Mouse (Mus musculus) midbrain, embryonic 11.5 days (tissue): ENCODE results near the gene Nacc1. TPM values are rescaled to one million over a fixed set of nuclear protein-coding genes. Genes with fewer than 3 reads are reported as not detected.

Experiments used
- ATAC-seq: fragments of 200-750 bp; cut with Nextera tagmentation; 2 replicates; pipeline ENCODE4 v1.8.0; 2017; ENCODE audit warnings: moderate TSS enrichment, moderate library complexity; ENCODE audit not compliant: low FRiP score
- DNase-seq: peaks from one replicate; pipeline ENCODE4 v3.0.0; 2015; ENCODE audit warnings: low spot score; ENCODE audit errors: missing footprints
- H3K27ac ChIP-seq: fragments of 300-500 bp; sonication (generic); 2 replicates; pipeline ENCODE4 v1.5.1; 2014; ENCODE audit warnings: low read depth, low read length
- H3K27me3 ChIP-seq: fragments of 300-500 bp; sonication (generic); 2 replicates; pipeline ENCODE4 v1.6.1; 2014; ENCODE audit warnings: mild to moderate bottlenecking, low read length, moderate library complexity, mixed read lengths; ENCODE audit not compliant: control insufficient read depth, insufficient read depth
- H3K36me3 ChIP-seq: fragments of 300-500 bp; sonication (generic); 2 replicates; pipeline ENCODE4 v1.6.1; 2014; ENCODE audit warnings: mild to moderate bottlenecking, low read length, moderate library complexity, mixed read lengths; ENCODE audit not compliant: control insufficient read depth, insufficient read depth
- H3K4me1 ChIP-seq: fragments of 300-500 bp; sonication (generic); 2 replicates; pipeline ENCODE4 v1.6.1; 2014; ENCODE audit warnings: low read length; ENCODE audit not compliant: control insufficient read depth, insufficient read depth
- H3K4me2 ChIP-seq: fragments of 300-500 bp; sonication (generic); 2 replicates; pipeline ENCODE4 v1.6.1; 2014; ENCODE audit warnings: mild to moderate bottlenecking, moderate library complexity
- H3K4me3 ChIP-seq: fragments of 300-500 bp; sonication (generic); 2 replicates; pipeline ENCODE4 v1.5.1; 2014; ENCODE audit warnings: low read depth, low read length
- H3K9ac ChIP-seq: fragments of 300-500 bp; sonication (generic); 2 replicates; pipeline ENCODE4 v1.6.1; 2014; ENCODE audit warnings: low read length
- H3K9me3 ChIP-seq: fragments of 300-500 bp; sonication (generic); 2 replicates; pipeline ENCODE4 v1.6.1; 2016; ENCODE audit warnings: low read length; ENCODE audit not compliant: control insufficient read depth
- WGBS: fragments of 180-500 bp; shearing (Covaris S2); extraction: QIAGEN DNeasy Blood & Tissue Kit; methylation state at CpG from one replicate; pipeline ENCODE4 v1.1.7; 2014; 5-methylcytosine and 5-hydroxymethylcytosine counted together
- polyA plus RNA-seq: library from polyadenylated mRNA; unstranded; fragments of >200 nt; fragmentation: Nextera tagmentation; extraction: Ambion mirVana; gene quantifications from 2 replicates; pipeline ENCODE4 v1.2.1, GENCODE M21; 2014

Gene Nacc1
- polyA plus RNA-seq, 1 experiment from 2014 or later, result 21.4 TPM

DNA sequence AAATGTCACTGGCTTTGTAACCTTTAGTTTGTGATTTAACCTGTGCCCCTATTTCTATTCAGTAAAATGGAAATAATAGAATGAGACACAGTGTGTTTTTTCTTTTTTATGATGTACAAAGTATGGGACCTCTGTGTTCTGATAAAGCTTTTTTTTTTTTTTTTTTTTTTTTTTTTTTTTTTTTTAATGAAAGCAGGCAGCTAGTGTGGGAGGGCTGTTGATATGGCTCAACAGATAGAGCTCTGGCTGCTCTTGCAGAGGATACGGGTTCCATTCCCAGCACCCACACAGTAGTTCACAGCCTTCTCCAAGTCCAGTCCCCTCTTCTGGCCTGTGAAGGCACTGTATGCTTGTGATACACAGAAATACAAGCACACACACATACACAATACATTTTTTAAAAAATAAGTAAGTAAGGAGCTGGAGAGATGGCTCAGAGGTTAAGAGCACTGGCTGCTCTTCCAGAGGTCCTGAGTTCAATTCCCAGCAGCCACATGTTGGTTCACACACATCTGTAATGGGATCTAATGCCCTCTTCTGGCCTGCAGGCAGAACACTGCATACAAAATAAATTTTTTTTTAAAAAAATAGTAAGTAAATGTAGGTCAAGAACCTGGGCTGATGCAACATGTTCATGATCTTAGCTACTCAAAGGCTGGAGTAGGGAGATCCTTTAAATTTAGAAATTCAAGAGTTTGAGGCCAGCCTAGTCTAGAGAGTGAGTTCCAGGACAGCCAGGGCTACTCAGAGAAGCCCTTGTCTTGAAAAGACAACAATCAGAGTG, 45.9 kb downstream of the Nacc1 start:
- H3K27ac ChIP-seq, result no peak overlapping the region
- ATAC-seq, result no peak
- no peak overlapping the region for H3K4me2 ChIP-seq
- H3K4me1 ChIP-seq, result peaks cover 5% of the 10 kb centered on the region; the same call in 1 of the 2 replicates
- WGBS, result 86% methylated on average over 1 of the region's 1 CpGs
- H3K9ac ChIP-seq, result no peak overlapping the region
- H3K4me3 ChIP-seq, result no peak overlapping the region
- DNase-seq, result no peak
- no peaks in the 10 kb centered on the region for H3K36me3 ChIP-seq
- H3K27me3 ChIP-seq, result no peaks in the 10 kb centered on the region
- no peaks in the 10 kb centered on the region for H3K9me3 ChIP-seq

DNA sequence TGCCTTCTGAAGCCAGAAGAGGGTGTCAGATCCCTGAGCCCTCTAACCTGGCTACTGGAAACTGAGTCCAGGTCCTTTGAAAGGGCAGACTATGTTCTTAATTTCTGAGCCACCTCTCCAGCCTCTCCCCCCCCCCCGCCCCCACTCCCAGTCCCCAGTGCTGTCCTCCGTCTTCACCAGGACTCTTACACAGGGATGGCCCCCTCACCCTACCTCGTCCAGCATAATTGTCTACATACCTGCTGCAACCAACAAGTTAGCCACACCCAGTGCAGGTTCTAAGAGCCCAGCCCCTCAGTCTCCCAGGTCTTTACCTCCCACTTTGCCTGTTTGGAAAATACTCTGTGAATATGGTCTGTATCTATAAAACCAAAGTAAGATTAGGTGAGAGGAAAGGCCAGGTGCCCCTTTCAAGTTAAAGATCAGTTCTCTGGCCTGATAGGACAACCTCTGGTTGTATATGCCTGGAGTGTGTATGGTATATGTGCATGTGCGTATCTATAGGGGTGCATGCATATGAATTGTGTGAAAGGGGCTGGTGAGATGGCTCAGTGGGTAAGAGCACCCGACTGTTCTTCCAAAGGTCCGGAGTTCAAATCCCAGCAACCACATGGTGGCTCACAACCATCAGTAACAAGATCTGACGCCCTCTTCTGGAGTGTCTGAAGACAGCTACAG, 46.9 kb downstream of the Nacc1 start:
- WGBS, result 75% methylated on average over 7 of the region's 7 CpGs
- peaks cover 10% of the 10 kb centered on the region for H3K4me1 ChIP-seq
- no peaks in the 10 kb centered on the region for H3K36me3 ChIP-seq
- H3K4me3 ChIP-seq, result no peak overlapping the region
- H3K9me3 ChIP-seq, result no peaks in the 10 kb centered on the region
- H3K27me3 ChIP-seq, result no peaks in the 10 kb centered on the region
- no peak overlapping the region for H3K27ac ChIP-seq
- no peak overlapping the region for H3K4me2 ChIP-seq
- DNase-seq (no peak), ATAC-seq (no peak)
- H3K9ac ChIP-seq, result no peak overlapping the region

DNA sequence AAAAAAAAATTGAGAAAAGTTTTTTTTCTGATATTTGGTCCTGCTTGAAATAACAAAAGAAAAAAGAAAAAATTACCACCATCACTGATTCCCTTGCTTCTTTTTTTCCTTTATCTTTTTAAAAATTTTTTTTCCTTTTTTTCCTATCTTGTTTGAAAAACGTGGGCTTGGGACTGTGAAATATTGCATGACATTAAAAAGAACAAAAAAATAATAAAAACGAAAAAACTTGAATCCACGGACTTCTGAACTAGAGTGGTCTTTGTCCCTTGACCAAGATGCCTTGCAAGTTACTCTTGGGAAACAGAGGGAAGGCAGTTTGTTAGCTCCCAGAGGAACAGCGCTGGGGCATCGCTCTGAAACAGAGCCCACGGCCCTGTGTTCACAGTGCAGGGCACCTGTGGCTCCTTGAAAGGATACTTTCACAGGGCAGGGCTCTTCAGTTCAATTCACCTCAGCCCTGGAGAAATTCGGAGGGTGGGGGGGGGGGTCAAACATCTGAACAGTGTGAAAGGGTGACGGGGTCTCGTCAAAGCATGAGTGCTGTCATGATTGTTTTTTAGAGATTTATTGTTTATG, 47.6 kb downstream of the Nacc1 start:
- no peak overlapping the region for H3K27ac ChIP-seq
- peaks cover 16% of the 10 kb centered on the region for H3K4me1 ChIP-seq
- H3K36me3 ChIP-seq, result no peaks in the 10 kb centered on the region
- DNase-seq, result no peak
- peak overlapping the region; percentile 63 for H3K9ac ChIP-seq
- no peaks in the 10 kb centered on the region for H3K27me3 ChIP-seq
- H3K4me2 ChIP-seq, result peak overlapping the region; percentile 46
- ATAC-seq, result no peak
- WGBS, result 31% methylated on average over 9 of the region's 9 CpGs
- H3K9me3 ChIP-seq, result no peaks in the 10 kb centered on the region
- H3K4me3 ChIP-seq, result peak overlapping the region; percentile 60

DNA sequence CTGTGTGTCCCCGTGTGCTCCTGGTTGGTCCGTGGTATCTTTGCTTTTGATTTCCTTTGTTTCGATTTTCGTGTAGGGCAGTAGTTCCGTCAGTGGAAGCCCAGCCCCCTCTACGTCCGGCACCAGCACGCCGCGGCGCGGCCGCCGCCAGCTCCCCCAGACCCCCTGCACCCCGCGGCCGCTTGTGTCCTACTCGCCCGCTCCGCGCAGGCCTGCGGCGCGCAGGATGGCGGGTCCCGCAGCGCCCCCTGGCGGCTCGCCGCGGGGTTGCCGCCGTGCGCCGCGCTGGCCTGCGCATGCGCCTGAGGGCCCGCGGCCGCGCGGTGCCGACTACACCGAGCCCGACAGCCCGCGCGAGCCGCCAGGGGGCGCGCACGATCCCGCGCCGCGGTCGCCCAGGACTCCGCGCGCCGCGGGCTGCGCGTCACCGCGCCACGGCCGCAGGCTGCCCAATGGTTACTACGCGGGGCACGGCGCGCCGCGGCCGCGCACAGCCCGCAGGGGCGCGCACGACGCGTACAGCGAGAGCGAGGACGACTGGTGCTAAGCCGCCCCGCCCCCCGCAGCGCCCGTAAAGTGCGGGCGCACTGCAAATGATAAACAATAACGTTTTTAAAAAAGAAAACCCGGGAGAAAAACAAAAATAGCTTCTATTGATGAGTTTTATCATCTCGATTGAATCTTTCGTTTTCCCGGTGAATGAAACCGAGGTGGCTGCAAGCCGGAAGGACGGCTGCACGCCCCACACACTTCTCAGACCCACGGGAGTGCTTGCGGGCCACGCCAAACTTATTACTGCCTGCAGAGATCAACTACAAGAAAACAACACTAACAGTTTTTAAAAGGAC, 48.3 kb downstream of the Nacc1 start:
- Histone ChIP-seq H3K4me1 (peaks cover 23% of the 10 kb centered on the region), H3K9me3 (no peaks in the 10 kb centered on the region), H3K4me2 (peak overlapping the region; percentile 80), H3K9ac (peak overlapping the region; percentile 84), H3K27me3 (no peaks in the 10 kb centered on the region), H3K36me3 (no peaks in the 10 kb centered on the region), H3K27ac (peak overlapping the region; percentile 88), H3K4me3 (peak overlapping the region; percentile 60)
- ATAC-seq (peak; percentile 92), DNase-seq (peak; percentile 100)
- under 1% methylated on average over 104 of the region's 106 CpGs for WGBS

DNA sequence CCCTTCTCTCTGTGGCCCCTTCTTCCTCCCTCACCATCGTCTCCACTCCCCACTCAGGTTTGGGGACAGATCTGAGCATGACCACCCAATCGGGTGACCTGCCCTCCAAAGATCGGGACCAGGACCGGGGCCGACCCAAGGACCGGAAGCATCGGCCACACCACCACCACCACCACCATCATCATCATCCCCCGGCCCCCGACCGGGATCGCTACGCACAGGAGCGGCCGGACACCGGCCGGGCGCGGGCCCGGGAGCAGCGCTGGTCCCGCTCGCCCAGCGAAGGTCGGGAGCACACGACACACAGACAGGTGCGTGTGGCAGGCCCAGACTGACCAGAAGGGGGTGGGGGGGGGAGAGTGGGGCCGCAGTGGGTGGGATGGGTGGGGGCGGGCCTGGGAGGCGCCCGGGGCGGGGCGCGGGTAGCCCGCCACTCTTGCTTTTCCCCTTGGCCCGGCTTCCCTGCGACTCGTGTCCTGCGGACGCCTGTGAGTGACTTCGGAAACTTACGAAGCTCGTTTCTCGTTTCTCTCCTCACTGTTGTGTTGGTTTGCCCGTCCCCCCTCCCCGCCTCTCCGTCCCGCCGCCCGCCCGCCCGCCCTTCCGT, 49.0 kb downstream of the Nacc1 start:
- Histone ChIP-seq H3K4me1 (peaks cover 25% of the 10 kb centered on the region), H3K27me3 (no peaks in the 10 kb centered on the region), H3K4me2 (peak overlapping the region; percentile 80), H3K9ac (peak overlapping the region; percentile 84), H3K36me3 (no peaks in the 10 kb centered on the region), H3K4me3 (peak overlapping the region; percentile 60), H3K9me3 (no peaks in the 10 kb centered on the region), H3K27ac (peak overlapping the region; percentile 88)
- peak; percentile 92 for DNase-seq
- peak; percentile 35; the same call in 1 of the 2 replicates for ATAC-seq
- WGBS, result 1% methylated on average over 45 of the region's 52 CpGs

DNA sequence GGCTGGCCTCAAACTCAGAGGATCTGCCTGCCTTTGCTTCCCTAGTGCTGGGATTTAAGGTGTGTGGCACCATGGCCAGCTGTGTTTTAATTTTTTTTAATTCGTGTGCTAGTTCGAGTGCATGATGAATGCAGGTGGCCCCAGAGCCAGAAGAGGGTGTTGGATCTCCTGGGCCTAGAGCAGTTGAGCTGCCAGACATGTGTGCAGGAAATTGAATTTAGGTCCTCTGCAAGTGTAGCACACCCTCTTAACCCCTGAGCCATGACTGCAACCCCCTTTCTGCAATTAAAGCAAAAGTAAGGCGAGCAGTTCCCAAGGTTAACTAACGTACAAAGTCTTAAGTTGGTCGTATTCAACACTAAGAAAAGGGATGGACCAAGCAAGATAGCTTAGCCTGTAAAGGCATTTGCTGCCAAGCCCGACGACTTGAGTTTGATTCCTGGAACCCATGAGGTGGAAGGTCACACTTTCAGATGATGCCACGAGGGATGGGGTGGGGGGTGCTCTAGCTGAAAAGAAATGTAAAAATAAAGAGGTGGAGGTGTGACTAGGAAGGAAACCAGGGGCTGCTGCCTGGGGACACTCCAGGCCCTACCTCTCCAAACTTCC, 49.6 kb downstream of the Nacc1 start:
- 42% methylated on average over 8 of the region's 8 CpGs for WGBS
- H3K9ac ChIP-seq, result peak overlapping the region; percentile 84
- DNase-seq (no peak), ATAC-seq (no peak)
- peaks cover 25% of the 10 kb centered on the region for H3K4me1 ChIP-seq
- peak overlapping the region; percentile 80 for H3K4me2 ChIP-seq
- H3K27me3 ChIP-seq, result no peaks in the 10 kb centered on the region
- peak overlapping the region; percentile 60 for H3K4me3 ChIP-seq
- H3K27ac ChIP-seq, result no peak overlapping the region
- H3K9me3 ChIP-seq, result no peaks in the 10 kb centered on the region
- H3K36me3 ChIP-seq, result no peaks in the 10 kb centered on the region

DNA sequence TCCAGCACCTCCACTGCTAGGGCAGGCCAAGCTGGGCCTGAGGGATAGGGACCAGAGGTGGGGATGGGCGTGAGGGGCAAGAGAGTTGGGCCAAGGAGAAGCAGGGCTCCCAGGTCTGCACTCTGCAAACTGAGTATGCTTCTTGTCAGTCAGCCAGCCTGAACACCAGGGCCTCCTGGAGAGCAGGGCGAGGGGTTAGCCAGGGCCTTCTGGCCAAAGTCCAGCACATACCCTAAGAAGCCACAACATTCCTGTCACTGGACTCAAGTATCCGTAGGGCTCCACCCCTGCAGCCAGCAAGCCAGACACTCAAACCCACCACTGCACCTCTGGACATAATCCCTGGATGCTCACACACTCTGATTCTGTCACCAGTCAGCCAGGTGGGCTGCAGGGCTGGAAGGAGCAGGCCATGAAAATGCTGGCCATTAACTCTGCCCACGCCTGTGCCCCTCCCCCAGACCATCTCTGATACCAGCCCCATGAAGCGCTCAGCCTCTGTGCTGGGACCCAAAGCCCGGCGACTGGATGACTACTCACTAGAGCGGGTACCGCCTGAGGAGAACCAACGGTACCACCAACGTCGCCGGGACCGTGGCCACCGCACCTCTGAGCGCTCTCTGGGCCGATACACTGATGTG, 51.5 kb downstream of the Nacc1 start:
- Histone ChIP-seq H3K4me3 (no peak overlapping the region), H3K4me2 (no peak overlapping the region), H3K27ac (no peak overlapping the region), H3K27me3 (no peaks in the 10 kb centered on the region), H3K9ac (no peak overlapping the region), H3K4me1 (peaks cover 25% of the 10 kb centered on the region), H3K36me3 (no peaks in the 10 kb centered on the region), H3K9me3 (no peaks in the 10 kb centered on the region)
- WGBS, result 86% methylated on average over 17 of the region's 17 CpGs
- ATAC-seq (no peak), DNase-seq (no peak)
